Mouse (Mus musculus) gastrocnemius, postnatal 10 days (tissue): ENCODE data around the gene Nckap1l. TPM values are rescaled to one million over a fixed set of nuclear protein-coding genes. Genes with fewer than 3 reads are reported as not detected.

Experiments
- DNase-seq: peaks from one replicate; pipeline ENCODE4 v3.0.0; 2021; ENCODE audit warnings: mixed read lengths
- total RNA-seq, 2 experiments: library from RNA; stranded (reverse); gene quantifications; 2 replicates each; pipeline ENCODE4 v1.2.3; 2021

The Nckap1l gene
- total RNA-seq, 2 experiments from 2014 or later: 2.3 to 4.3 TPM

DNA sequence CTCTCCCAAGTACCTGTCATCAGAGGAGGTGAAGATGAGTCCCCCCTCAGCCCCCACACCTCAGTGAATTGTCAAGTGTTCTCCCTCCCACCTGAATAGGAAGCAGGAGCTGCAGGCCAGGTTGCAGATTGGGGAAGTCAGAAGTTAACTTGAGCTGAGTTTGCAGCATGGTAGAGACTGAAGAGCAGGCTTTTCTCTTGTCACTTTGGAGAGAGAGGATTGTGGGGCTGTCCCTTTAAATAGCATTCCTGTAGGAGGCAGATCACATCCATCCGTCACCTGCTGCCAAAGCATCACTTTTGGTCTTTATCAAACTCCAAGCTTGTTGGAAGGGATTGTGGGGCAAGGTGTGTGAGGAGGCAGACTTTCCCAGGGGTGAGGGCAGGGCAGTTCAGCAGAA is 47.1 kb downstream of the Nckap1l start:
- DNase-seq: no peak

DNA sequence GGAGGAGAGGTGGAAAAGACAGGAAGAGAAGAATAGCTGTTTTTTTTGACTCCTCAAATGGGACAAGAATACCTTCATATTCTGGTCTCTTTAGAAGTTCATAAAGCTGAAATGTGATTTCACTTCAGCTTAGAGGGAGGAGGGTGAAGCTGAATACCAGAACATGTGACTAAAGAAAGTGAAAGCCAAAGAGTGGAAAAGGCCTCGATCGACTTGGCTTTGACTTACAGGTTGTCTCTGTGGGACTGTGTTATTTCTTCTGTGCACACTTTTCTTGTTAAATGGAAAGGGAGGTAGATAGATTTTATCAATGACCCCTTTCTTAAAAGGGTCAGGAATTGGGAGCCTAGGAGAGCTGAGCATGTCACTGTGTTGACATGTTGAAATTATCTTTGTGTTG is 47.6 kb downstream of the Nckap1l start:
- DNase-seq: no peak

DNA sequence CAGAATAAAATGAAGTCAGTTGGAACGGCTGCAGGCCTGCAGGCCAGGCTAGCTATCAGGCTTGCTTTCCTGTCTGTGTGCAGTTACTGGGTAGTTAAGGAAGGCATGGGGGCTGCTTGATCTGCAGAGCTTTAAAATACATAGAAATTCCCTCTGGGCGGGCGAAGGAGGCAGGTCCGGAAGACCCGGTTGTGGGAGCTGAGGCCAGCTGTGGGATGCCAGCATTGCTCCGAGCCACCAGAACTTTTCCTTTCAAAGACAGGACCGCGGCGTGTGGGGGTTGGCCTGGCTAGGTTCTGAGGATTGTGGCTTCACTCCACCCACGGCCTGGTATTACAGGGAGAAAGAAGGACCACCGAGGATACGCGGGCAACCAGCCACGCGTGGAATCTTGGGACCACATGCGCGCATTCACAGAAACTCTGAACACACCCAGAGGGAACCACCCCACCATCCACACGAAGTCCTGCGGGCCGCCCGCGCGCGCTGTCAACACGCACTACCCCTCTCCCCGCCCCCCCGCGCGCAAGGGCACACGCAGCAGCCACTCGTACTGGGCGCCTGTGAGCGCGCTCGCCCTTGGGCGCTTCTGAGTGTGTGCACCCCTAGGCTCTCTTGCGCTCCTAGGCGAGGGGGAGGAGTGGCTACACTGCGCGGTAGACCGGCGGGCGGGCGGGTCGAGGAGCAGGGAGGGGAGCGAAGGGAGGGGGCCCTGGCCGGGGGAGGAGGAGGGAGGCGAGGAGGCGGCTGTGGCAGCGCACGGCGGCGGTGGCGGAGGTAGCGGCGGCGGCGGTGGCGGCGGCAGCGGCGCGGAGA is 49.0 kb downstream of the Nckap1l start, which contains the start of gene Pde1b:
Gene Pde1b (plus strand): TSS at position 600 of the 816 bp plus-strand sequence.
- peak; percentile 61 for DNase-seq

DNA sequence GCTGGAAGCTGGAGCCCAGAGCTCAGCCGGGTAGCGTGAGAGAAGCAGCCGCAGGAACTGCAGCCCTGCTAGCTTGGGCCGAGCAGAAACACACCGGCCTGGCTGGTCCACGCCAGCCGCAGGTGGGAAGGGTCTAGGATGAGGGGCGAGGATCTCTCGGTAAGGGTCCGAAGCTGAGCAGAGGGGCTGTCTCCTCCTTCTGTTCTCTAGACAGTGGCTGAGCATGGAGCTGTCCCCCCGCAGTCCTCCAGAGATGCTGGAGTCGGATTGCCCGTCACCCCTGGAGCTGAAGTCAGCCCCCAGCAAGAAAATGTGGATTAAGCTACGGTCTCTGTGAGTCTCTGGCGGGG is 49.6 kb downstream of the Nckap1l start:
- no peak for DNase-seq

DNA sequence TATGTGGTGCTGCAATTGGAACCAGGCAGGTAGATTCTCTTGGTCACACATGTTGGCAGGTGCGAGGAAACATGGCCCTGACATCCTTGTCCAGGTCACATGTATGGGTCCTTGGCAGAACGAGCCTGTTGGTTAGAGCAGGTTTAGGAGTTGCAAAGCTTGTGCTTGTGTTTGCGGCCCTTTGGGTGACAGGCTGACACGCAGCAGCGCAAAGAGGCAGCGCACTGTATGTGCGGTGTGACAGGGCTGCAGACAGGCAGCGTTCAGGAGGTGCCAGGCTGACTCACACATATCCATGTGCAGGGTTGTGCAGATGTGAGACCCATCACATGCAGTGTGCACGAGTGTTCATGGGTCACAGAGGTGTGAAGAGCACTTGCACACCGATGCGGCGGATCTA is 50.1 kb downstream of the Nckap1l start:
- no peak for DNase-seq

DNA sequence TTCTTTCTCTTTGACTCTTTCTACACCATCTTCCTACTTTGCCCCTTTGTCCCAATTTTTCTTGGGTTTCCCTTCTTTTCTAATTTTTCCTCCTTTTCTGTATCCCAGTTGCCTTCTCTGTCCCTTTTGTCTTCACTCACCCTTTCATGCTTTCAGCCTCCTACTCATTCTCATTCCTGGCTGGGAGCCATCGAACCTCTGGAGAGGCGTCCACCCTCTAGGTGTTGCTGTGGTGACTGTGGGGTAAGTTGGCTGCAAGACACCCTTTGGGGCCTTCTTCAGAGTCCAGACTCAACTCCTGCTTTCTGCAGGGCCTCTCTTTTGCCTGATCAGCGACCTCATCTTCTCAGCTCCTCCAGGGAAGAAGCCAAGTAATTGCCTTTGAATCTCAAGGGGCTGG is 55.7 kb downstream of the Nckap1l start:
- DNase-seq: no peak

DNA sequence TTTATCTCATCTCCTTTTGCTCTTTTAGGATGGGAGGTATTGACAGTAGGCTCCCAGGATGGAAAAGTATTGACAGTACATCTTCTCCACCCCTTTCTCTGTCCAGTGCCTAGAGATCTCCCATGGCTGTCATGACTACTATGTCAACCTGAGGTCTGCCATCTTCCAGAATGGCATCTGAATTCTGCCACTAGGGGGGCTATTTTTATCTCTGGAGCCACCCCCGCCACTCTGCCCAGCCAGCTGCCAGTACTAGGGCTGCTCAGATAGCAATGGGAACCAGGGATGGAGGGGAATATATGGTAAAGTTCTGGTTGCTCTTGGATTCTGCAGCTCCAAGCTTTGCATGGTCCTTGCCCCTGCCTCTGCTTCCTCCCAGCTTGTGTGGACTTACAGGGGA is 58.1 kb downstream of the Nckap1l start:
- DNase-seq: no peak

DNA sequence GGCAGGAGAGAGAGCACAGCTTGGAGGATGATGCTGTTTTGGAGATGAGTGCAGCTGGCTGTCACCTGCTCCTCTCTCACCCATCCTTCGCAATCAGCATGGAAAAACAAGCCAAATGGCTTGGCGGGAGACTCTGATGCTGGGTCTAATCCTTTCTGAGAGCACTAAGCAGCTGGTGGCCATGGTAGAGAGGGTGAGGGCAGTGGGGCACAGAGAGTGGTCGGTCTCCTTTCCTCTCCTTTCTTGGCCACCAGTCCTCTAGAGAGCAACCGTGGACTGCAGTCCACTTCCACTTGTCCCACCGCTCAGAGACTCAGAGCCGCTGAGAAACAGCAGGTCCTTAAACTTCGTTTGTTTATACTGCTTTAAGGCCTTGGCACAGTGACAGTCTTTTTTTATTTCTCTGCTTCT is 60.0 kb downstream of the Nckap1l start:
- DNase-seq: no peak

DNA sequence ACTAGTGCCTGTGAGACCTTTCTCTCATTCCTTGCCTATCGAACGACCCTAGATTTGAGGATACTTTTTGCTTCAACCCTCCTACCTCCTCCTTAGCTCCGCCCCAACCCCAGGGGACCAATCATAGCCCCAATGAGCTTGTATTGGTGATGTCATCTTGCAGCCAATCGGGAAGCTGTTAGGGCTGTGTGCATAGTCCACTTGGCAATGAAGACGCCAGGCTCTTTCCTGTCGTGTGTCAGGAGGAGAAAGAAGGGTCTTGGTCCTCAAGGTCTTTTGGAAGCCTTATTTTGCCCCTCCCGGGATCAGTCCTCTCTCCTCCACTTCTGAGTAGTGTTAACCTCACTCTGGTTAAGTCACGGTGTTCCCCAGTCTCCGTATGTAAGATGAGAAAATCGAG is 60.5 kb downstream of the Nckap1l start:
- peak; percentile 62 for DNase-seq

DNA sequence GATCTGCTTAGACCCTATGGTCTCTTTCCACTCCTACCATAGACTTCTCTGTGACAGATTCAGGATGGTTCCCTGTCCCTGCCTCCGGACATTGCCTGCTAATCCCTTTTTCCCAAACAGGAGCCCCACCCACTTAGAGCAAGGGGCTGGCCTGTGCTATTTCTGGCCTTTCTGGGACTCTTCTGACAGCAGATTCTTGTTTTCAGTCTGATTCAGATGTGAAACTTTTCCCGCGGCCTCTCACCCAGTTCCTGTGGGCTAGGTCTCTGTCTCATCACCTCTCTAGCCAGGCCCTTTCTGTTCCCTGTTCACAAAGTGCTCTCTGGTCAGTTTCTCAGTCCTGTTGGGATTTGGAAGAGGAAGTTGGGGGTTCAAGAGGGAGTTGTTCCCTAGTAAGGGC is 61.3 kb downstream of the Nckap1l start:
- DNase-seq: no peak

DNA sequence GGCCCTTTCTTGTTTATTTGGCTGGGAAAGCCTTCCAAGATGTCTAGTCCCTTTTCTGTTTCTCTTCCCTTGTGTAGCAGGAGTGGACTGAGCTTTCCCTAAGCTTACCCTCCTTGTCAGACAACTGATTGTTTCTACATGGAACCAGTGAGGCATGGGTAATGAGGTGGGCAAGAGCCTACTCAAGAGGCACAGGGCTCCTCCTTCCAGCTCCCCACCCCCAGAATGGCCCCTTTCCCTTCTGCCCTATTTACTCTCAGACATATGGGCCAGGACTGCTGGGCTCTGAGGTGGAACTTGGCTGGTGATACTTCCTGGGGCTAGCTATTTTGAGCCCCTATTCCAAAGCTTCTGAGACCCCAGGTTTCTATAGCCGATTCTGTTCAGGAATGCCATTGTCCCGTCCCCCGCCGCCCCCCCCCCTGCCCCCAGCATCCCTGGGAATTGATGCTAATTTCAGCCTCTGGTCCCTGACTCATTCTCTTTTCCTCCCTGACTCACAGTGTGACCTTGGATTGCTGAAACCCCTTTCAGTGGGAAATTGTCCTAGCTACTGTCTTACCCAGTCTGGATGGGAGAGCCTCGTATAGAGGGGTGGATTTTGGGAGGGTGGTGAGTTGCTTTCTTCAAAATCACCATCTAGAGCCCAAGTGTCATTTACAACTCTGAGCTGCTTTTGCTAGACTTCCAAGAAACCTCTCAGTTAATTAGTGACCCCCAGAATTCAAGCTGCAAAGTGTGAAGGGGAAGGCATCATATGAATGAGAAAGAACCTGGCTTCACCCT is 65.2 kb downstream of the Nckap1l start:
- no peak for DNase-seq

DNA sequence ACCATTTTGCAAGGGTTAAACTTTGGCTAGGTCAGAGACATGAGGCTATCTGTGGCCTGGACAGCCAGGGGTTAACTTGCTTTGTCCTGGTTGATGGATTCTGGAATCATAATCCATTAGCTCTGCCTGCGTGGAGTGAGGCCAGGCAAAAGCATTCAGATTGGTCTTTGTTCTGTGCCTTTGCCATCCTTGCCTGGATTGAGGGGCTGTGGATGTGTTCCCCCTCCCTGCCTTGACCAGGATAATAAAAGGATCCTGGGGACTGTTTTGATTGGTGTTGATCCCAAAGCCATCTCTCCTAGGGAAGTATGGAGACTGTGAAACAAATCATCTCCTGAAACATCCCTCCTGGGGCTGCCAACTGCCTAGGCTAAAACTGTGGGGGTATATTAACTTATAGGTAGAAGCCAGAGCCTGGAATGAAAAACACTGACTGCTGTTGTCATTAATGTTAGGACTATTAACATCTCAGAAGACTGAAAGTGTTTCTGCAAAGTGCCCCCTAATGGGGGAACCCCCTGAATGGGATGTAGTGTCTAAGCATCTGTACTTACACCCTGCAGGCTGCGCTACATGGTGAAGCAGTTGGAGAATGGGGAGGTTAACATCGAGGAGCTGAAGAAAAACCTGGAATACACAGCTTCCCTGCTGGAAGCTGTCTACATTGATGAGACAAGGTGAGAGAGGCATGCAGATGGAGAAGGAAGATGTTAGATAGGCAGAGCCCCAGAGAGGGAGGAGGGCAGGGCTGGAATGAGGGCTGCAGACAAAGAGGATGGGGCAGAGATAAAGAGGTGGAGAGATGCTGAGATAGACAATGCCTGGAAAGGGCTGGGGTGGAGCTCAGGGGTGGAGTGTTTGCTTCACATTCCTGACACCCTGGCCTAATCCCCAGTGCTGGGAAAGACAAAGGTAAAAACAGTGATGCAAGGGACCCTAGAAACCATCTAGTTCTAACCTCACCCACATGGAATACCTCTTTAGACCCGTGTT is 66.1 kb downstream of the Nckap1l start:
- DNase-seq: no peak

DNA sequence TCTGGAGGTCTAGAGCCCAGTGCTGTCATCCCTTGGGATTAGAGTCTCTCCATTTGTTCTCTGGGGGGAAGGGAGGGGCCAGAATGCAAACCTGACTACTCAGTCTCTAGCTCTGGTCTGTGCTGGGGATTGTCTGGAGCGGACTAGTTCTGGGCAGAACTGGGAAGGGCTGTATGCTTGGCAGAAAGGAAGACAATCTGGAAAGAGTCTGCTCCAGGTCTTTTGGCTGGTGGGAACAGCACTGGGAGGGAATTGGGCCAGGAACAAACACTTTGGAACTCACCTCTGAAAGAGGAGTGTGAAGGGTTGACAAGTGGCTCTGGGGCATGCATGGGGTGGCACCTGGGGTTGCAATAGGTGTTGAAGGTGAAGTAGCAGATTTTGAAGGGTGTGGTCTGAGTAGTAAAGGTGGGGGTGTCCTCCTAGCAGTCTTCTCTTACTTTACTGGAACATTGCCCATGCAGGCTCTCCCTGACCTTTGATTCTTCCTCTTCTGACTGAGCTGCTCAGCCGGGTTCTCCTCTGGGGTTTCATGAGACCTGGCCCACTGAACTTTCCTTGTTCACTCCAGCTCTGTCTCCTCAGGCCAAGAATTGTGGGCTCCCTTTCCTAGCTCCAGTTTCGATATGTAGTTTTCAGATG is 69.0 kb downstream of the Nckap1l start:
- no peak for DNase-seq

DNA sequence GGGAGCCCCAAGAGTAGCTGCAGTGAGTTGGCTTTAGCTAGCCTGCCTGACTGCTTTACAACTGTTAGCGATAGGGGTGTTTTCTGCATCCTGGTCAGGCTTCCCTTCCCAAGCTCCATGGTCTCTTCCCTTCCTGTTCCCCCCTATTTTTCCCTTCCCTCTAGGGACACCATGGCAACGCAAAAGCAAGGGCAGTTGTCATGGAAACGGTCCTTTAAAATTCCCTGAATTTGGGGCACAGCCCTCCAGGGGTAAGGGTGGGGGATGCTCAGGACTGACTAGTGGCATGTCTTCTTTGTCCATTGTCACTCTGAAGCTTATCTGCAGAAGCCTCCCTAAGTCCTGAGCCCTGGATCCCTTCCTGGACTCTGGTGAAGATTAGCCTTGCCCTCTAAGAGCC is 69.6 kb downstream of the Nckap1l start:
- no peak for DNase-seq

DNA sequence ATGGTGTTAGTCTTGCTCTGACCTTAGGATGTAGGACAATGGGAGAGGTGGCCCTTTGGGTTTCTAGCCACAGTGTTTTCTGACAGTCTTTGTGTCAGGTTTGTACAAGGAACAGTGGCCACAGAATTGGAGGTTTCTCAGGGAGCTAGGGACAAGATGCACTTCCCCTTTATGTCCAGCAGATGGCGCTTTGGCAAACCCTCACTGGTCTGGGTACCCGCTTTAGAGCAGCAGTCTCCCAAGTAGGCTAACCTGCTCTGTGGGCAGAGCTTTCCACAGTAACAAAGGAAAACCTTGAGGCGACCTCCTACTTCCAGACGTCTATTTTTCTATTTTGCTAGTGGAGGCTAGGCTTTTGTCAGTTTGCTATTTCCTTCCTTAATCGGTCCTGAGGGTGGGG is 76.8 kb downstream of the Nckap1l start:
- DNase-seq: peak; percentile 26

DNA sequence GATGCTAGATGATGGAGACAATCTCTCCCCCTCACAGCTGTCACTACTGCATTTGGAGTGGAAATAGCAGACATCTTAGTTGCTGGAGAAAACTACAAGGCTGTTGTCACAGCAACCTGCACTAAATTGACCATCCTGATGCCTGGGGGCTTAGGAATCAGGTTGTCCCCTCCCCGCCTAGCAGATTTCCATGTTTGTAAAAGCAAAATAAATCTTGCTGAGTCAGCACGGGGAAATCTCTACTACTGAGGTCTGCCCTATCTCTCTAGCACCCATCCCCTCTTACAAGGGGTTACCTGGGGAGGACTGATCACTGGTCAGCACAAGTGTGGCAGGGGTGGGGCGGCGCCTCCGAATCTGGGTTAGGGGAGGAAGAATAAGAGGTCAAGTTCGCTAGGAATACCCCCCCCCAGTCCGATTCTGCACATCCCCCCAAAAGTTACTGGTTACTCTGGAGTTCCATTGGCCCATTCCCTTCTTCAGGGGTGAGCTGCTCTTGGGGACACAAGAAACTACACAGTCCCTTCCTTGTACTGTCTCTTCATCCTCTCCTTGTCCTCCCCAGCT is 80.5 kb downstream of the Nckap1l start:
- no peak for DNase-seq

DNA sequence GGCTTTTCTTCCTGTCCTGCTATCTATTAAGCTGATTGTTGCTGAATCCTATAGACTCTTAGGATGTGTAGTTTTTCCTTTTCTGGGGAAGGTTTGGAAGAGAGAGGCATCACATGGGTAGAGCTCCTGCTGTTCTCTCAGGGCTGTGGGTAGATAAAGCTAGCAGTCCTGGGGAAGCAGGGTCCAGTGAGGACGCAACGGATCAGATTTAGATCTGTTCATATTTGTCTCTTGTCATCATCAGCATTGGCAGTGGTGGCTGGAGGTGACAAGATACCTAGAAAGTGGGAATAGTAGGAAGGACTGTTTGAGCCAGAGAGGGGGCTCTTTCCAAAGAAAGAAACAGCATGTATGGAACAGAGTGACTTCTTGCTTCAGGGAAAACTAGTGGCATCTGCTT is 81.4 kb downstream of the Nckap1l start:
- no peak for DNase-seq

DNA sequence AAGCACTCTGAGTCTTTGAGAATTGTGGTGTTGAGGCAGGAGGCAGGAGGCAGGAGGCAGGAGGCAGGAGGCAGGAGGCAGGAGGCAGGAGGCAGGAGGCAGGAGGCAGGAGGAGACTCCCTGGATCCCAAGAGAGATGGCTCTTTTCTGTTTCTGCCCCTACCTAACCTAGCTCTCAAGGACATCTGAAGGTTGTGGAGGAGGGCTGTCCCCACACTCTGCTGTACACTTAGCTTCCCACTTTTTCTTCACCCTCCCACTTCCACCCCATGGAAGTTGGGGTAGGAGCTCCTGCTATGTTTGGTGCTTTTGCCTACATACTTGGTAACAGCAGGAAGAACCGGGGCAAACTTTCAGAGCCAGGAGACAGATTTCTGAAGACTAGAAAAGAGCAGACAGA is 82.2 kb downstream of the Nckap1l start:
- no peak for DNase-seq

DNA sequence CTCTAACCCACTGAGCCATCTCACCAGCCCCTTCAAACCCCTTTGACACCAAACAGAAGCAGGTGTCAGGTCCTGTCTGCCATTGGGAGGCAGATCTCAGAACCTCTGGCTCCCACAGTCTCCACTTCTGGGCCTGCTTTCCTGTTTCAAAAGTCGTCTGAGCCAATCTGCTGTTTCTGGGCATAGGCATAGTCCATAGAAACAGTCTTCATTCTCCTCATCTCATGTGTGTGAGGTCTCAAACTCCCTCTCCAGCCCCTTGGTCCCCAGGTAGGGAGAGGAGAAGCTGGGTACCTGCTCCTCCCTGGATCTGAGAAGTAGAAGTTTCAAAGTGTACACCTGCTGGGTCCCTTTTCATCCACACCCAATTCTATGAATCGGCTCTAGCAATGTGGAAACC is 82.9 kb downstream of the Nckap1l start:
- no peak for DNase-seq

DNA sequence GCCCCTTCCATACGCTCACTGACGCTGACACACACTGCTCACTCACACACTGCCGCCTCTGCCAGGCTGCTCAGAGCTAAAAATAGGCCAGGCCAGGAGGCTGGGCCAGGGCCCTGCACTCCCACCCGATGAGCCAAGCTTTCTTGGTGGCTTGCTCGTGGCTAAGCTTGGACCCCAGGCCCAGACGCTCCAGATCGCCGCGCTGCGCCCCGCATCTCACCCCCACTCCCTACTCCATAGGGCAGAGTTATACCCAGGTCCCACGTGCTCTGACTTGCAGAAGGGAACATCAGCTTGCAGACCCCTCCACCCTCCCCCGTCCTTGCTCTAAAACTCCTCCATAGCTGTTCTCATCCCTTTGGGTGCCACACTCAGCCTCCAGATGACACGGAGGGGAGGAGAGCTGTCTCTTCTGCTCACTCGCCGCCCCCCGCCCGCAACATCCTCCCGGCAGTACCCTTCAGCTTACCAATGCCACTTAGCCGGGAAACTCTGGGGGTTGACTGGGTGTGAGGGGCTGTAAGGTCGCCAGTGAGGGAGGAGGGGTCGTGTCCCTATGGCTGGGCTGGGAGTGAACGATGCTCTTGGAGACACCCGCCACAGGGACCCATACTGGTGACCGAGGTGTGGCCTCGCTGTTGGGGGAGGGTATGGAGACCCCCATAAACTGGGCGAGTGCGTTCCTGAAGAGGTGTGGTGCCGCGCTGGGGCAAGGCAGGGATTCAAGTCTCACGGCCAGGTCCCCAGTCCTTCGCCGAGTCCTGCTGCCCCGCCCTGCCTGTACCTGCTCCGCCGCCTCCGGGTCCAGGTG is 83.6 kb downstream of the Nckap1l start:
- no peak for DNase-seq

DNA sequence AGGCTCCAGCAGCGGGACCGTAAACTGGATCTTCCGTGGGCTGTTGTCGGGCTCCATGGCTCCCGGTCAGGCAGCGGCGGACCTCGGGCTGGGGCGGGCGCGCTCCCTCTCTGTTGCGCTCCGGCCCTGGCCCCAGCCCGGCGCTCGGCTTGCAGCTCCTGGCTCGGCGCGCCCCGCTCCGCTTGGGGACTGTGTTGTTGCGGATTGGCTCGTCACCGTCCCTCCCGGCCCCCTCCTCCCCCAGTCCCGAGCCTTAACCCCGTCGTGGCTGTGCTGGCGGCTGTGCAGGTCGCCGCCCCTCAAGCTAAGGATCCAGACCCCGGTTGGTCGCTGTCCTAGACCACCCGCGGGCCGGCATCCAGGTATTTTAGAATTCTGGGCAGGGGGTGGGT is 84.2 kb downstream of the Nckap1l start, which contains the start of gene Ppp1r1a:
Gene Ppp1r1a (minus strand): TSS at position 182 of the 392 bp plus-strand sequence.
- peak; percentile 70 for DNase-seq
